Comparison of ENCODE assay signal across 17 mouse cellular contexts in genomic region chr5:107092137-107092536, GRCm38 (mm10).
A peak's percentile ranks its signal among the peaks of the same experiment; 100 is the strongest.
DNase-seq lines count a peak whose midpoint lies in the region; ATAC-seq and TF ChIP-seq lines count a peak whose summit lies in the region.
"Had no signal": no experiment of that assay in that cellular context is flagged by ENCODE, and none has a peak within 500 bp of the region (broad histone marks: within the 10 kb centered on the region; RNA-seq: fewer than 3 reads in every experiment).

No protein-coding gene starts in this region.

- no peak overlapping the region for H3K9ac ChIP-seq in liver, adult 2 months (ENCODE audit: low read depth, low read length)
- no peak overlapping the region for H3K9ac ChIP-seq in liver, embryonic 11.5 days (ENCODE audit: low read depth, low read length)
- H3K9ac ChIP-seq in MEL (ENCODE audit: control insufficient read depth, low read depth, low read length, poor library complexity, severe bottlenecking): no peak overlapping the region
- H3K9ac ChIP-seq: embryonic facial prominence, embryonic 12.5 days; hindbrain, embryonic 12.5 days; limb, embryonic 15.5 days had no signal

- ATAC-seq in frontal cortex, adult (ENCODE audit: low TSS enrichment): 0 out of 2 replicates have a peak, but pooled peaks have one; percentile 41
- ATAC-seq in liver, embryonic 11.5 days (replicated peaks; ENCODE audit: low FRiP score): no peak
- ATAC-seq in megakaryocyte progenitor cell, adult 5-6 weeks (replicated peaks; ENCODE audit: poor library complexity): peak; percentile 87
- no peak for ATAC-seq in CD4-positive, CD25-positive, alpha-beta regulatory T cell, adult 4 months
- ATAC-seq: activated CD4-positive, CD25-positive, alpha-beta regulatory T cell, adult 4 months; intestine, postnatal 0 days had no signal

- no peaks in the 10 kb centered on the region for H3K79me2 ChIP-seq in liver, adult 2 months (ENCODE audit: control insufficient read depth, insufficient read depth, low read length)
- H3K79me2 ChIP-seq in MEL (ENCODE audit: control insufficient read depth, insufficient read depth, low read length, poor library complexity): no peaks in the 10 kb centered on the region

- no peaks in the 10 kb centered on the region for H3K9me3 ChIP-seq in liver, embryonic 11.5 days (ENCODE audit: control insufficient read depth, low read length)
- no peaks in the 10 kb centered on the region for H3K9me3 ChIP-seq in MEL (replicated peaks; ENCODE audit: insufficient read depth, low read length)
- H3K9me3 ChIP-seq: embryonic facial prominence, embryonic 12.5 days; hindbrain, embryonic 12.5 days; limb, embryonic 15.5 days had no signal

- TF ChIP-seq CTCF in liver, adult 2 months (IDR thresholded peaks at IDR 0.05; ENCODE audit: low read depth, low read length): peak; percentile 2; the same call in 1 of the 2 replicates
- no peak for TF ChIP-seq CTCF in MEL (IDR thresholded peaks at IDR 0.05 in 2 of 3, conservative IDR thresholded peaks at IDR 0.05 in 1 of 3; ENCODE audit: control insufficient read depth in 1 of 3, insufficient read depth in 1 of 3, low read depth in 2 of 3, low read length in 3 of 3, poor library complexity in 1 of 3, severe bottlenecking in 1 of 3)

- no peaks in the 10 kb centered on the region for H3K27me3 ChIP-seq in liver, adult 2 months (ENCODE audit: control insufficient read depth, insufficient read depth, low read length)
- no peaks in the 10 kb centered on the region for H3K27me3 ChIP-seq in liver, embryonic 11.5 days (replicated peaks; ENCODE audit: control insufficient read depth, insufficient read depth, low read length)
- no peaks in the 10 kb centered on the region for H3K27me3 ChIP-seq in MEL (ENCODE audit: control insufficient read depth in 1 of 2, insufficient read depth in 2 of 2, low read length in 2 of 2)
- H3K27me3 ChIP-seq: embryonic facial prominence, embryonic 12.5 days; hindbrain, embryonic 12.5 days had no signal

- TF ChIP-seq RAD21 in MEL (IDR thresholded peaks at IDR 0.05; ENCODE audit: low read depth, low read length): no peak

- no peak overlapping the region for H3K27ac ChIP-seq in liver, adult 2 months (replicated peaks; ENCODE audit: insufficient read depth, low read depth, low read length)
- no peak overlapping the region for H3K27ac ChIP-seq in liver, embryonic 11.5 days (ENCODE audit: low read depth, low read length)
- H3K27ac ChIP-seq in MEL (ENCODE audit: control insufficient read depth, low read depth, low read length): no peak overlapping the region
- H3K27ac ChIP-seq: embryonic facial prominence, embryonic 12.5 days; hindbrain, embryonic 12.5 days; limb, embryonic 15.5 days had no signal

- TF ChIP-seq EP300 in MEL (IDR thresholded peaks at IDR 0.05; ENCODE audit: low read depth in 1 of 2, low read length in 2 of 2): peak; percentile 14 to 79; a peak in 2 of 4 replicates

- H3K36me3 ChIP-seq in liver, adult 2 months (ENCODE audit: control insufficient read depth, insufficient read depth, low read length): no peaks in the 10 kb centered on the region
- H3K36me3 ChIP-seq in liver, embryonic 11.5 days (ENCODE audit: control insufficient read depth, insufficient read depth, low read length): no peaks in the 10 kb centered on the region
- H3K36me3 ChIP-seq in MEL (ENCODE audit: control insufficient read depth in 1 of 2, insufficient read depth in 2 of 2, low read length in 2 of 2): peaks cover 0 to 8% of the 10 kb centered on the region in 2 experiments; a peak in 2 of 4 replicates
- H3K36me3 ChIP-seq: embryonic facial prominence, embryonic 12.5 days; hindbrain, embryonic 12.5 days; limb, embryonic 15.5 days had no signal

- no peak overlapping the region for H3K4me3 ChIP-seq in liver, adult 2 months (ENCODE audit: insufficient read depth, low read depth, low read length)
- no peak overlapping the region for H3K4me3 ChIP-seq in liver, embryonic 11.5 days (ENCODE audit: low read depth, low read length)
- no peak overlapping the region for H3K4me3 ChIP-seq in MEL (ENCODE audit: control insufficient read depth in 1 of 2, insufficient read depth in 1 of 2, low read depth in 2 of 2, low read length in 2 of 2)
- H3K4me3 ChIP-seq: embryonic facial prominence, embryonic 12.5 days; hindbrain, embryonic 12.5 days; limb, embryonic 15.5 days; myocyte had no signal

- DNase-seq in frontal cortex, postnatal 25 days (ENCODE audit: low spot score in 2 of 2): no peak
- no peak for DNase-seq in liver, adult 2 months (ENCODE audit: extremely low read depth, low read depth, low spot score)
- DNase-seq in liver, embryonic 11.5 days (ENCODE audit: low spot score): no peak
- DNase-seq in MEL (ENCODE audit: low read depth, low spot score): peak; percentile 68
- no peak for DNase-seq in adrenal gland, postnatal 36 days
- DNase-seq: gastrocnemius, postnatal 14 days; kidney, postnatal 25 days; layer of hippocampus, postnatal 36 days had no signal

- 72% methylated on average over 8 of the region's 8 CpGs for WGBS in liver, adult 2 months
- WGBS in liver, embryonic 11.5 days: 33% methylated on average over 8 of the region's 8 CpGs

- TF ChIP-seq POLR2A in liver, adult 2 months (IDR thresholded peaks at IDR 0.05; ENCODE audit: extremely low read depth, insufficient read depth, low read length): no peak
- no peak for TF ChIP-seq POLR2A in MEL (IDR thresholded peaks at IDR 0.05; ENCODE audit: control insufficient read depth in 1 of 2, insufficient read depth in 1 of 2, low read depth in 1 of 2, low read length in 2 of 2, poor library complexity in 1 of 2)

- no peak overlapping the region for H3K4me2 ChIP-seq in liver, embryonic 11.5 days
- H3K4me2 ChIP-seq: embryonic facial prominence, embryonic 12.5 days; hindbrain, embryonic 12.5 days; limb, embryonic 15.5 days had no signal

- peaks cover 5% of the 10 kb centered on the region; the same call in 1 of the 2 replicates for H3K4me1 ChIP-seq in liver, adult 2 months (ENCODE audit: control insufficient read depth, insufficient read depth, low read length)
- 0 out of 2 replicates have a peak, but pooled peaks cover 5% of the 10 kb centered on the region for H3K4me1 ChIP-seq in liver, embryonic 11.5 days (replicated peaks; ENCODE audit: control insufficient read depth, insufficient read depth, low read length)
- peaks cover 3 to 10% of the 10 kb centered on the region in 2 experiments; a peak in 2 of 4 replicates for H3K4me1 ChIP-seq in MEL (ENCODE audit: control insufficient read depth in 1 of 2, insufficient read depth in 2 of 2, low read length in 2 of 2)

TF ChIP-seq in MEL, 35 proteins besides CTCF, POLR2A, EP300 and RAD21:
- TF ChIP-seq TCF12 (IDR thresholded peaks at IDR 0.05; ENCODE audit: low read depth, low read length) (peak; percentile 60), RCOR1 (IDR thresholded peaks at IDR 0.05; ENCODE audit: low read depth, low read length) (0 out of 2 replicates have a peak, but pooled peaks have one; percentile 32), SIN3A (IDR thresholded peaks at IDR 0.05; ENCODE audit: low read length) (no peak), CHD2 (IDR thresholded peaks at IDR 0.05; ENCODE audit: low read length) (no peak), MYB (IDR thresholded peaks at IDR 0.05; ENCODE audit: low read depth, low read length) (peak; percentile 35; the same call in 1 of the 2 replicates), ZMIZ1 (IDR thresholded peaks at IDR 0.05; ENCODE audit: low read depth, low read length) (no peak), POLR2AphosphoS5 (IDR thresholded peaks at IDR 0.05; ENCODE audit: borderline replicate concordance, low read depth, low read length) (no peak), BHLHE40 (IDR thresholded peaks at IDR 0.05; ENCODE audit: borderline replicate concordance, low read depth, low read length) (no peak), ZNF384 (IDR thresholded peaks at IDR 0.05; ENCODE audit: low read depth, low read length) (no peak), ZKSCAN1 (IDR thresholded peaks at IDR 0.05; ENCODE audit: low read depth, low read length) (no peak), USF2 (IDR thresholded peaks at IDR 0.05; ENCODE audit: borderline replicate concordance in 1 of 2, insufficient read depth in 1 of 2, low read depth in 1 of 2, low read length in 2 of 2) (no peak), ZC3H11A (IDR thresholded peaks at IDR 0.05; ENCODE audit: low read depth, low read length) (no peak), ETS1 (IDR thresholded peaks at IDR 0.05; ENCODE audit: low read depth, low read length) (peak; percentile 48; the same call in 1 of the 2 replicates)
TF ChIP-seq in MEL: peak in this region for 4.

Comparison
In these comparisons a context has a peak if more than half of its experiments do, and no peak if none do; other contexts are left out.
1. ATAC-seq: peak in frontal cortex, adult (single experiment) and megakaryocyte progenitor cell, adult 5-6 weeks (single experiment); none in liver, embryonic 11.5 days (single experiment) and CD4-positive, CD25-positive, alpha-beta regulatory T cell, adult 4 months (single experiment).